ENCODE assay signal across 23 mouse cellular contexts in the genomic region with DNA sequence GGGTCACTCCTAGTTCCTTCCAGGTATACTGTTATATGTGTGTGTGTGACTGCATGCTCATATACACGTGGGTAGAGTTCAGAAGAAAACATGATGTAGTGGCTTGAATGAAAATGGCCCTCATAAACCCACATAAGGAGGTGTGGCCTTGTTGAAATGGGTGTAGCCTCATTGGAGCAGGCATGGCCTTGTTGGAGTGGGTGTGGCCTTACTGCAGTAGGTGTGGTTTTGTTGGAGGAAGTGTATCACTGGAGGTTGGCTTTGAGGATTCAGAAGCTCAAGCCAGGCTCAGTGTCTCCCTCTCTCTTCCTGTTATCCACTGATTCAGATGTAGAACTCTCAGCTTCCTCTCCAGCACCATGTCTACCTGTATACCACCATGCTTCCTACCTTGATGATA. TPM values are rescaled to one million over a fixed set of nuclear protein-coding genes. Genes with fewer than 3 reads are reported as not detected.
DNase-seq lines count a peak whose midpoint lies in the region; ATAC-seq and TF ChIP-seq lines count a peak whose summit lies in the region.
"Had no signal": no experiment of that assay in that cellular context is flagged by ENCODE, and none has a peak within 500 bp of the region (broad histone marks: within the 10 kb centered on the region; RNA-seq: fewer than 3 reads in every experiment).

No protein-coding gene starts in this region.

- ATAC-seq in erythroid progenitor cell, adult 5-6 weeks (replicated peaks; ENCODE audit: low FRiP score, poor library complexity, severe bottlenecking) = peak; percentile 91
- ATAC-seq in liver, postnatal 0 days = peak; percentile 23; the same call in 1 of the 2 replicates
- ATAC-seq in midbrain, embryonic 13.5 days = no peak
- ATAC-seq in monocyte, adult 5-6 weeks (replicated peaks; ENCODE audit: insufficient number of reproducible peaks, low FRiP score, low TSS enrichment, poor library complexity, severe bottlenecking) = no peak

- H3K27me3 ChIP-seq in liver, postnatal 0 days (ENCODE audit: insufficient read depth, low read length) = no peaks in the 10 kb centered on the region
- H3K27me3 ChIP-seq in midbrain, embryonic 13.5 days = no peaks in the 10 kb centered on the region
- H3K27me3 ChIP-seq: hindbrain, embryonic 12.5 days; limb, embryonic 12.5 days; neural tube, embryonic 13.5 days had no signal

- DNase-seq in 416B (ENCODE audit: low read depth) (peak; percentile 68), MEL-GATA-1-ER (ENCODE audit: extremely low read depth, low read depth) (peak; percentile 46)
- no peak for DNase-seq in liver, postnatal 0 days
- no peak for DNase-seq in left cerebral cortex, postnatal 36 days (ENCODE audit: low spot score in 2 of 2)
- DNase-seq: adrenal gland, postnatal 25 days; cerebellum, adult 18-20 months; cerebellum, postnatal 25 days; heart, postnatal 10 days; kidney, adult 18-20 months; kidney, postnatal 14 days; lung, embryonic 14.5 days; lung, postnatal 36 days; right cerebral cortex, adult 18-20 months; thymus, postnatal 14 days had no signal

- intact Hi-C loops in left cerebral cortex, postnatal 36 days (cut with DNase I) = no loop called here

- no peak overlapping the region for H3K27ac ChIP-seq in liver, postnatal 0 days (ENCODE audit: low read depth)
- H3K27ac ChIP-seq in midbrain, embryonic 13.5 days = no peak overlapping the region
- H3K27ac ChIP-seq: forebrain, embryonic 12.5 days; hindbrain, embryonic 12.5 days; limb, embryonic 12.5 days; neural tube, embryonic 13.5 days had no signal

- no peak for TF ChIP-seq EP300 in liver, postnatal 0 days (IDR thresholded peaks at IDR 0.05; ENCODE audit: low read depth)

- H3K4me1 ChIP-seq in liver, postnatal 0 days (ENCODE audit: insufficient read depth) = no peaks in the 10 kb centered on the region
- no peaks in the 10 kb centered on the region for H3K4me1 ChIP-seq in midbrain, embryonic 13.5 days (replicated peaks)
- H3K4me1 ChIP-seq: forebrain, embryonic 12.5 days; hindbrain, embryonic 12.5 days; limb, embryonic 12.5 days; neural tube, embryonic 13.5 days had no signal

- no peaks in the 10 kb centered on the region for H3K9me3 ChIP-seq in liver, postnatal 0 days (ENCODE audit: low read length)
- H3K9me3 ChIP-seq in midbrain, embryonic 13.5 days = no peaks in the 10 kb centered on the region
- H3K9me3 ChIP-seq: forebrain, embryonic 12.5 days; hindbrain, embryonic 12.5 days; limb, embryonic 12.5 days; neural tube, embryonic 13.5 days had no signal

- 89% methylated on average over 1 of the region's 1 CpGs for WGBS in liver, postnatal 0 days (ENCODE audit: insufficient replicate concordance)
- 70% methylated on average over 1 of the region's 1 CpGs for WGBS in midbrain, embryonic 13.5 days

- no peak overlapping the region for H3K4me2 ChIP-seq in liver, postnatal 0 days (ENCODE audit: low read depth, low read length)
- no peak overlapping the region for H3K4me2 ChIP-seq in midbrain, embryonic 13.5 days (replicated peaks)
- H3K4me2 ChIP-seq: forebrain, embryonic 12.5 days; heart, embryonic 11.5 days; hindbrain, embryonic 12.5 days; limb, embryonic 12.5 days; lung, embryonic 14.5 days; midbrain, embryonic 11.5 days; neural tube, embryonic 13.5 days had no signal

- no peak overlapping the region for H3K4me3 ChIP-seq in liver, postnatal 0 days (ENCODE audit: low read depth, low read length)
- H3K4me3 ChIP-seq in midbrain, embryonic 13.5 days (replicated peaks) = no peak overlapping the region
- H3K4me3 ChIP-seq: forebrain, embryonic 12.5 days; hindbrain, embryonic 12.5 days; limb, embryonic 12.5 days; neural tube, embryonic 13.5 days had no signal

- no peak for TF ChIP-seq CTCF in liver, postnatal 0 days (IDR thresholded peaks at IDR 0.05; ENCODE audit: low read depth)

- no peak overlapping the region for H3K9ac ChIP-seq in liver, postnatal 0 days (replicated peaks)
- no peak overlapping the region for H3K9ac ChIP-seq in midbrain, embryonic 13.5 days (replicated peaks)
- H3K9ac ChIP-seq: forebrain, embryonic 12.5 days; hindbrain, embryonic 12.5 days; limb, embryonic 12.5 days; lung, embryonic 14.5 days; neural tube, embryonic 13.5 days had no signal

- no peaks in the 10 kb centered on the region for H3K36me3 ChIP-seq in liver, postnatal 0 days (replicated peaks; ENCODE audit: insufficient read depth, low read length)
- H3K36me3 ChIP-seq in midbrain, embryonic 13.5 days = no peaks in the 10 kb centered on the region
- H3K36me3 ChIP-seq: forebrain, embryonic 12.5 days; hindbrain, embryonic 12.5 days; limb, embryonic 12.5 days; neural tube, embryonic 13.5 days had no signal

RNA-seq across cellular contexts. Expression of gene Cfap54, which starts 33.4 kb away (rescaled TPM):
- 2.2 TPM in 1 of 2 replicates, not detected in the other for total RNA-seq in erythroid progenitor cell, adult 5-6 weeks (2015; ENCODE audit: low replicate concordance)
- total RNA-seq in erythroid progenitor cell, adult 5-6 weeks (2017; ENCODE audit: low replicate concordance) = 3.6 TPM in 1 of 2 replicates, not detected in the other
- polyA plus RNA-seq in liver, postnatal 0 days (2015; fragmentation: Nextera tagmentation; extraction: Ambion mirVana) = 0.11 and 0.41 TPM in 2 replicates
- 2.3 and 3.0 TPM in 2 replicates for polyA plus RNA-seq in midbrain, embryonic 13.5 days (2015; fragmentation: Nextera tagmentation; extraction: Ambion mirVana)
- total RNA-seq in left cerebral cortex, postnatal 36 days (2021) = 10 to 100 TPM; 15.8 to 26.5 TPM
- total RNA-seq in monocyte, adult 5-6 weeks (2017) = 0.32 to 1.0 TPM (median 0.58 TPM) in 3 replicates

RNA-seq across cellular contexts. Expression of gene Cdk17, which starts 45.9 kb away (rescaled TPM):
- 65.2 and 109 TPM in 2 replicates for total RNA-seq in erythroid progenitor cell, adult 5-6 weeks (2015; ENCODE audit: low replicate concordance)
- total RNA-seq in erythroid progenitor cell, adult 5-6 weeks (2017; ENCODE audit: low replicate concordance) = 61.7 and 79.3 TPM in 2 replicates
- 7.4 and 8.4 TPM in 2 replicates for polyA plus RNA-seq in liver, postnatal 0 days (2015; fragmentation: Nextera tagmentation; extraction: Ambion mirVana)
- polyA plus RNA-seq in midbrain, embryonic 13.5 days (2015; fragmentation: Nextera tagmentation; extraction: Ambion mirVana) = 40.7 and 46.3 TPM in 2 replicates
- 100 to 1,000 TPM; 234 to 248 TPM for total RNA-seq in left cerebral cortex, postnatal 36 days (2021)
- 89.7 to 130 TPM (median 103 TPM) in 3 replicates for total RNA-seq in monocyte, adult 5-6 weeks (2017)

Comparison
In these comparisons a context has a peak if more than half of its experiments do, and no peak if none do; other contexts are left out.
1. DNase-seq: peak in 416B (single experiment) and MEL-GATA-1-ER (single experiment); none in liver, postnatal 0 days (single experiment) and left cerebral cortex, postnatal 36 days (0 of 2).
2. ATAC-seq: peak in erythroid progenitor cell, adult 5-6 weeks (single experiment) and liver, postnatal 0 days (single experiment); none in midbrain, embryonic 13.5 days (single experiment) and monocyte, adult 5-6 weeks (single experiment).